Mouse (Mus musculus): Measurements from ENCODE around the gene Gm47955.
"Not testable (repeated sequence)": the region's sequence is repeated elsewhere in the genome, so short reads cannot be mapped to it uniquely, and the experiment has no call there.

- not testable (repeated sequence) for TF ChIP-seq CTCF, EP300 (IDR thresholded peaks at IDR 0.05; ENCODE audit: low read depth)
Observed at GRCm38 (mm10) chr1:82942505-82942904, 17.6 kb upstream of the Gm47955 start.
